Mouse (Mus musculus): Measurements from ENCODE around the gene Map4.
"Not testable (repeated sequence)": the region's sequence is repeated elsewhere in the genome, so short reads cannot be mapped to it uniquely, and the experiment has no call there.

Gene Map4

DNA sequence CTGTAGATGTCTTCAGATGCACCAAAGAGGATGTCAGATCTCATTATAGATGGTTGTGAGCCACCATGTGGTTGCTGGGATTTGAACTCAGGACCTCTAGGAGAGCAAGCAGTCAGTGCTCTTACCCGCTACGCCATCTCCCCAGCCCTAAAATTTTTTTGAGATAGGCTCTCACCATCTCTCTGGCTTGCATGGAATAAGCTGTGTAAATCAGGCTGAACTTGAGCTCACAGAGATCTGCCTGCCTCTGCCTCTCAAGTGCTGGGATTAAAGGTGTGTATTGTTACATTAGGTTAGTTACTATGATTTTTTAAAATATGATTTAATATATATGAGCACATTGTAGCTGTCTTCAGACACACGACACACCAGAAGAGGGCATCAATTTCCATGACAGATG is 2.1 kb upstream of the Map4 start:
- no peak for DNase-seq (ENCODE audit: low spot score)

GRCm38 (mm10) chr9:109930063-109930462 is 1.2 kb upstream of the Map4 start:
- DNase-seq (ENCODE audit: low spot score) = no peak

DNA sequence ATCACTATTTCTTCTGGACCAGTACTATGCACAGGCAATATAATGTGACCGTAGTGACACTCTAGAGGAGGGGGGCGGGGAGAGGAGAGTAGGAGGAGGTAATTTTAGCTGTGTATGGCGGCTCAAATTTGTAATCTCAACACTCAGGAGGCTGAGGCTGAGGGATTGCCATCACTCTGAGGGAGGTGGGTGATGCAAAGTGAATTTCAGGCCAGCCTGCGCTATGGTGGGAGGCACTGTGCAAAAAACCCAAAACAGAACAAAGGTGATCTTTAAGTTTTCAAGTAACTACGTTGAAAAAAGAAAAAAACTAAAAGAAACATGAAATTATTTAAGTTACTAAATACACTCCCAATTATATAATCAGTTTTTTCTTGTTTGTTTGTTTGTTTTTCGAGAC is 508 bp upstream of the Map4 start:
- DNase-seq (ENCODE audit: low spot score) = no peak

GRCm38 (mm10) chr9:109932361-109932755 is 1.1 kb downstream of the Map4 start:
- no peak for DNase-seq (ENCODE audit: low spot score)

DNA sequence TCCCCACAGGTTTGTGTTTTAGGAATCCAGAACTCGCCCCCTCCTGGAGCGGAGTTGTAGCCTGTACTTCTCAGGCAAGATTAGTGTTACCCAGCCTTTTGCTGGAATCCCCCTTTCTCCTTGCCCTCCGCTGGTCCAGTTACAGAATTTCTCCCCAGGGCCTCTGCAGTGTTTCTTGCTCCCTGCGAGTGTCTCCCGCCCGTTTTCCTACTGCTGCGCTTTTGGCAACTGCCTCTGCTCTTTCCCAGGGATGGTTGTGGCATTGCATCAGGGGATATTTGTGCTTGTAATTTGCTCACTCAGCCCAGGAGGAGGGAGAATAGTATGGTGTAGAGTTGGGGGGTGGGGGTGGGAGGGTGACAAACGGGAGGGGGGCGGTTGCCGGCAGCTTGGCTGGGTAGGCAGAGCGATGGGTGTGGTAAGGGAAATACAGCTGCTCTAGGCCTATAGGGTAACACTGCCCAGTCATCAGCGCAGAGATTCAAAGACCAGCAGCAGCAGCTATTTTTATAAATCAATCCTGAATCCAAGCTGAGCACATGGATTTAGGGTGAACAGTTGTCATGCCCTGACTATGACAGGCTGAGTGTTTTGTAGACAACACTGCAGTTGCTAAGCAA is 1.6 kb downstream of the Map4 start:
- peak; percentile 55 for DNase-seq (ENCODE audit: low spot score)

DNA sequence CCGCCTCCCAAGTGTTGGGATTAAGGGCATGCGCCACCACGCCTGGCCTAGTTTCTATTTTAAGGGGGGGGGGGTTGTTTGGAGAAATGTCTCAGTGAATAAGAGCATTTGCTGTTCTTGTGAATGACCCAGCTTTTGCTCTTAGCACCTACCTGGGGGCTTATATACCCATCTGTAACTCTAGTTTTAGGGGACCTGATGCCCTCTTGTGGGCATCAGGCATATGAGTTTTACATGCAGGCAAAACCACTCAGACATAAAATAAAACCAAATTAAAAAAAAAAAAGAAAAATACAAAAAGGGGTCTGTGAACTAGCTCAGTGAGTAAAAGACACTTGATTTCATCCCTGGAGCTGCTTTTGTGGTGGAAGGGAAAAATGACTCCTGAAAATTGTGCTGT is 8.1 kb downstream of the Map4 start:
- DNase-seq (ENCODE audit: low spot score) = no peak

DNA sequence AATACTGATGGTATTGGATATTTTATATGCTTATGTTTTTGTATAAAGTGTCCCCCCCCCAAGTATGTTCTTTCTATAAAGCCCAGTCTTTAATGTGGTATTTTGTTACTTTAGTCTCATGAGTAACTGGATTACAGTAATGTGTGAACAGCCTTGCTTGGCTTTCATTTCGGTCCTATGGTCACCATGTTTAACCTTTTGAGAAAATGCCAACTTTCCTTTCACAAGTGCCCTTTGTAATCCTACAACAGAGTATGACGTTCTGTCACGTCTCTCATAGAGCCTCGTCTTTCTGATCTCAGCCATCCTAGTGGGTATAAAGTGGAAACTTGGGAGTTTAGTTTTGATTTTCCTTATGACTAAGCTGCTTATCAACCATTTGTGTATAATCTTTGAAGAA is 11.5 kb downstream of the Map4 start:
- DNase-seq (ENCODE audit: low spot score) = no peak

DNA sequence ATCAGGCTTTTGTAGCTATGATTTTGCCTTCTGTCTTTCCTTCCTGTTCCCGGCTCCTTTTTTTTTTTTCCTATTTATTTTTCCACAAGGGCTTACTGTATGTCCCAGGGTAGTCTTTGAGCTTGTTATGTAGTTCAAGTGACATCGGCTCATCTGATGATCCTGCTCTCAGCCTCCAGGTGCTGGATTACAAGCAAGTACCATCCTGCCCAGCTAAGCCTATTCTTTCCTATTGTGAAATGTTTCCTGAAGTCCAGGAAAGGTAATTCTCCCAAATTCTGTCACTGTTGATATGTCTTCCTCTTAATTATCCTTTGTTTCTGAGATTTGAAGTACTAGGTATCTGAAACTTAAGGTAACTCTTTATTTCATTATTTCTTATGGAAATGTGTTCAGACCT is 13.5 kb downstream of the Map4 start:
- DNase-seq (ENCODE audit: low spot score) = no peak

DNA sequence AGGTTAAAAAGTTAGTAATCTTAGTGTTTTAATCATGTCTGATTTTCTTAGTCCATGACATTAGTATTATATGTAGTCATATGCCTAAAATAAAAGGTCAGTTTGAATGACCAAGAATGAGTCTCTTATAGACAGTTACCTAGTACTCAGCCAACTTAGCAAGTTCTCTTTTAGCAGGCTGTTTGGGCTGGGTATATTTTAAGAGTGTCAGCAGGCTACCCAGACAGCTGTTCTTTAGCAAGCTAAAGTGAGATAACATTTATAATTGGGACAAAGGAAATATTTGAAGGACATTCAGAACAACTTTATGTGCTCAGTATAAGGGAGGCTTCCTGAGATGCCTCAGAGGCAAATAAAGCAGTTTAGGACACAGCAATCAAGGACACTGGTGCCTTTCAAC is 17.3 kb downstream of the Map4 start:
- no peak for DNase-seq (ENCODE audit: low spot score)

GRCm38 (mm10) chr9:109949801-109950200 is 18.5 kb downstream of the Map4 start:
- no peak for DNase-seq (ENCODE audit: low spot score)

DNA sequence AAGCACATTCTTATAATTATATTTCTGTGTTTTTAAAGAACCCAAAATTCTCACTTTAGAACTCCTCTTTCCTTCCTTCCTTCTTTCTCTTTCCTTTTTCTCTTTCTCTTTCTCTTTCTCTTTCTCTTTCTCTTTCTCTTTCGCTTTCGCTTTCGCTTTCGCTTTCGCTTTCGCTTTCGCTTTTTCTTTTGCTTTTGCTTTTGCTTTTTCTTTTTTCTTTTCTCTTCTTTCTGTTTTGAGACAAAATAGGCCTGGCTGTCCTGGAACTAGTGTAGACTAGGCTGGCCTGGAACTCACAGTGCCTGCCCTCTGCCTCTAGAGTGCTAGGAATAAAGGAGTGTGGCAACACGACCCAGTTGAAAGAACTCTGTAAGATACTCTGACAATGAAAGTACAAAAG is 22.3 kb downstream of the Map4 start:
- DNase-seq (ENCODE audit: low spot score) = no peak

- DNase-seq (ENCODE audit: low spot score) = no peak
These were observed 23.4 kb downstream of the Map4 start for GRCm38 (mm10) chr9:109954631-109955030.

GRCm38 (mm10) chr9:109959456-109960150 is 28.3 kb downstream of the Map4 start:
- no peak for DNase-seq (ENCODE audit: low spot score)

GRCm38 (mm10) chr9:109960593-109960992 is 29.3 kb downstream of the Map4 start:
- no peak for DNase-seq (ENCODE audit: low spot score)

DNA sequence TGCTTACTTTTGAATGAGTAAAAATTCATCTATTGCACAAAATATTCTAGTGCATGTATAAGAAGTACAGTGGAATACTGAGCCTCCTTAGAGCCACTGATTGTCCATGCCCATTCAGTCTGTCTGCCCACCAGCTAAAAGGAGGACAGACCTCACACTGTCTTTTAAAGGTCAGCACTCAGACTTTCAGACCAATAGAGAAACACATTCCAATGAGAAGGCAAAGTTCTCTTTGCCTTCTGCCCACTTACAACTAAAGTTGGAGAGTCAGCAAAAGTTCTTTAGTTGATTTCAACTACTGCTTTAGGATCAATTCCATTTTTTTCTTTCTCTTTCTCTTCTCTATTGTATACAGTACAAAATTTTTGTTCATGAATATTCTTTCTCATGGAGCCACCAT is 33.5 kb downstream of the Map4 start:
- DNase-seq (ENCODE audit: low spot score) = no peak

- DNase-seq (ENCODE audit: low spot score) = no peak
These were observed 37.3 kb downstream of the Map4 start for GRCm38 (mm10) chr9:109968351-109969116.

GRCm38 (mm10) chr9:109969181-109969580 is 37.9 kb downstream of the Map4 start:
- no peak for DNase-seq (ENCODE audit: low spot score)

DNA sequence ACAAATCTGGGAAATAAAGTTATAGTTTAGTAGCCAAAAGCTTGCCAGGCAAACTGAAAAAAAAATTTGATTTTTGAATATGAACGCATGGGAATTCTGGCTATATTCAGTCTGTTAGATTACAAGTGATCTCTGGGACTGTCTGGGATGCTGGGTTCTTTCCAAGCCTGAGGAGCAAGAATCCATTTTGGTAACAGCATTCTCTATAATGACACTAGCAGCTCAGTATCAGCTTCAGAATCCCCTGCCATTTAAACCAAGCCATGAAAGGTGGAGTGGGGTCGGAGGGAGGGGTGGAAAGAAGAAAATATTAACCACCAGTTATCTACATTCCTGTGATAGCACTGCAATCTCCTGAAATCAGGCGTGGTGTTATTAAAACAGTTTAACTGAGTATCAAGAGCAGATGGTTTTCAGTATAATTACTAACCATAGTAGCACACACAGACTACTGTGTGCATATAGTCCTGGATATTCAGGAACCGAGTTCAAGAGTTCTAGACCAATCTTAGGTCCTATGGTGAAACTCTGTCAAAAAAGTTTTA is 38.6 kb downstream of the Map4 start:
- DNase-seq (ENCODE audit: low spot score) = no peak

- DNase-seq (ENCODE audit: low spot score) = not testable (repeated sequence)
These were observed 40.5 kb downstream of the Map4 start for GRCm38 (mm10) chr9:109971711-109972110.

DNA sequence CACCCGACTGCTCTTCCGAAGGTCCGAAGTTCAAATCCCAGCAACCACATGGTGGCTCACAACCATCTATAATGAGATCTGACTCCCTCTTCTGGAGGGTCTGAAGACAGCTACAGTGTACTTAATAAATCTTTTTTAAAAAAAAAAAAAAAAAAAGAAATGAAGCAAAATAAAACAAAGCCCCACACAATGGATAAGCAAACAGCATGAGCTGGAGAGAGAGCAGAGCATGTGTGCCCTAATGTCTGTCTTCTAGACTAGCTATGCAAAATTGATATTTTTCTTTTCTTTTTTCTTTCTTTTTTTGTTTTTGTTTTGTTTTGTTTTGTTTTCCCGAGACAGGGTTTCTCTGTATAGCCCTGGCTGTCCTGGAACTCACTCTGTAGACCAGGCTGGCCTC is 49.0 kb downstream of the Map4 start:
- DNase-seq (ENCODE audit: low spot score) = not testable (repeated sequence)

- peak; percentile 84 for DNase-seq (ENCODE audit: low spot score)
These were observed 54.2 kb downstream of the Map4 start for GRCm38 (mm10) chr9:109985416-109985815.

DNA sequence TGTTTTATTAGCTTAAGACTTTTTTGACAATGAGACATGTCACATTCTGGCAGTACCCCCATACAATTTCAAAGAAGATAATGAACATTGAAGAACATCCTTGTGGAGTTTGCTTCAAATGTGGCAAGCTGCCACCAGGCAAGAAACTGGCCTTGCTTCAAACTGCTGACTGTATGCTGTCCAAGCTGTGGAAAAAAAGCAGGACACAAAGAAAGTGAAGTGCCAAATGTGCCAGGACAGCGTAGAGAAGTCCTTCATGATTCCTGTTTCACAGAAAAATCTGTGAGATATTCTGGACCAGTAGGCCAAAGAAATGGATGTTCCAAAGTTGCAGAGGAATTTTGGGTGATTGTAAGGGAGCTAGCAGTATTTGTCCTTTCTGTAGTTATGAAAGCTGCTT is 57.8 kb downstream of the Map4 start:
- DNase-seq (ENCODE audit: low spot score) = no peak

- DNase-seq (ENCODE audit: low spot score) = no peak
These were observed 66.2 kb downstream of the Map4 start for GRCm38 (mm10) chr9:109997441-109997840.

Data from retina, embryonic 14.5 days (tissue).